Mouse (Mus musculus) midbrain, embryonic 14.5 days (tissue): ENCODE data around the gene Dmbt1. TPM values are rescaled to one million over a fixed set of nuclear protein-coding genes. Genes with fewer than 3 reads are reported as not detected.

Experiments
- ATAC-seq: fragments of 200-750 bp; cut with Nextera tagmentation; 2 replicates; pipeline ENCODE4 v1.8.0; 2017; ENCODE audit warnings: moderate number of reproducible peaks, moderate library complexity; ENCODE audit not compliant: low FRiP score, low TSS enrichment
- DNase-seq: peaks from one replicate; pipeline ENCODE4 v3.0.0-alpha.2; 2015
- H3K27ac ChIP-seq: fragments of 300-500 bp; sonication (generic); replicated peaks from 2 replicates; pipeline ENCODE4 v1.5.1; 2014; ENCODE audit warnings: mild to moderate bottlenecking, low read depth, low read length, moderate library complexity
- H3K27me3 ChIP-seq: fragments of 300-500 bp; sonication (generic); 2 replicates; pipeline ENCODE4 v1.6.1; 2014; ENCODE audit warnings: low read length, control low read depth, mixed read lengths; ENCODE audit not compliant: control insufficient read depth, insufficient read depth
- H3K36me3 ChIP-seq: fragments of 300-500 bp; sonication (generic); 2 replicates; pipeline ENCODE4 v1.6.1; 2014; ENCODE audit warnings: low read length, control low read depth; ENCODE audit not compliant: control insufficient read depth, insufficient read depth
- H3K4me1 ChIP-seq: fragments of 300-500 bp; sonication (generic); 2 replicates; pipeline ENCODE4 v1.6.1; 2014; ENCODE audit warnings: mild to moderate bottlenecking, antibody characterized with exemption, low read length, control low read depth; ENCODE audit not compliant: control insufficient read depth, insufficient read depth
- H3K4me2 ChIP-seq: fragments of 300-500 bp; sonication (generic); 2 replicates; pipeline ENCODE4 v1.6.1; 2014; ENCODE audit warnings: mild to moderate bottlenecking, low read length, moderate library complexity
- H3K4me3 ChIP-seq: fragments of 300-500 bp; sonication (generic); replicated peaks from 2 replicates; pipeline ENCODE4 v1.5.1; 2014; ENCODE audit warnings: low read depth, low read length
- H3K9ac ChIP-seq: fragments of 300-500 bp; sonication (generic); replicated peaks from 2 replicates; pipeline ENCODE4 v1.6.1; 2014; ENCODE audit warnings: mild to moderate bottlenecking, low read length, moderate library complexity
- H3K9me3 ChIP-seq: fragments of 300-500 bp; sonication (generic); 2 replicates; pipeline ENCODE4 v1.6.1; 2016; ENCODE audit warnings: low read length, control low read depth, mixed read lengths; ENCODE audit not compliant: control insufficient read depth
- WGBS: fragments of 180-500 bp; shearing (Covaris S2); extraction: QIAGEN DNeasy Blood & Tissue Kit; methylation state at CpG from one replicate; pipeline ENCODE4 v1.1.7; 2014; 5-methylcytosine and 5-hydroxymethylcytosine counted together
- polyA plus RNA-seq: library from polyadenylated mRNA; unstranded; fragments of >200 nt; fragmentation: Nextera tagmentation; extraction: Ambion mirVana; gene quantifications from 2 replicates; pipeline ENCODE4 v1.2.1, GENCODE M21; 2014

Gene Dmbt1
- polyA plus RNA-seq, 1 experiment from 2014 or later: not detected

DNA sequence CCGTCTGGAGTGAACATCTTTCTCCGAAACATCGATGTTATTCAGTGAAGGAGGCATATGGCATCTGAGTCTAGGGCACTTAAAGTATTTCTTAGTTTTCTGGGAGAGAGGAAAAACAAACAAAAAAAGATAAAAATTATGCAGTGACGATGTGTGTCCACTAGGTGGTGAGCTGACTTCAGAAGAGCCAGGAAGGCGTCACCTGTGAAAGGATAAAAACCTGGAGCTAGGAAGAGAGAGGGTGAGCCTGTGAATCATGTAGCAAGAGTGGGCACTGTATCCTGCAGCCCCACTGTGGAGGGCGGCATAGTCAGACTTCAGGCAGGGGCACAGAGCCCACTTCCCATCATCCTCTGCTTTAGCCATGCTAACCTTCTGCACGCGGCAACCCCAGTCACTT, 37.9 kb upstream of the Dmbt1 start:
- H3K4me1 ChIP-seq: no peaks in the 10 kb centered on the region
- H3K27me3 ChIP-seq: no peaks in the 10 kb centered on the region
- ATAC-seq: no peak
- no peaks in the 10 kb centered on the region for H3K36me3 ChIP-seq
- WGBS: 54% methylated on average over 8 of the region's 8 CpGs
- no peaks in the 10 kb centered on the region for H3K9me3 ChIP-seq
- peak; percentile 68 for DNase-seq
- H3K27ac ChIP-seq: no peak overlapping the region
- H3K4me3 ChIP-seq: no peak overlapping the region
- no peak overlapping the region for H3K4me2 ChIP-seq
- H3K9ac ChIP-seq: no peak overlapping the region

DNA sequence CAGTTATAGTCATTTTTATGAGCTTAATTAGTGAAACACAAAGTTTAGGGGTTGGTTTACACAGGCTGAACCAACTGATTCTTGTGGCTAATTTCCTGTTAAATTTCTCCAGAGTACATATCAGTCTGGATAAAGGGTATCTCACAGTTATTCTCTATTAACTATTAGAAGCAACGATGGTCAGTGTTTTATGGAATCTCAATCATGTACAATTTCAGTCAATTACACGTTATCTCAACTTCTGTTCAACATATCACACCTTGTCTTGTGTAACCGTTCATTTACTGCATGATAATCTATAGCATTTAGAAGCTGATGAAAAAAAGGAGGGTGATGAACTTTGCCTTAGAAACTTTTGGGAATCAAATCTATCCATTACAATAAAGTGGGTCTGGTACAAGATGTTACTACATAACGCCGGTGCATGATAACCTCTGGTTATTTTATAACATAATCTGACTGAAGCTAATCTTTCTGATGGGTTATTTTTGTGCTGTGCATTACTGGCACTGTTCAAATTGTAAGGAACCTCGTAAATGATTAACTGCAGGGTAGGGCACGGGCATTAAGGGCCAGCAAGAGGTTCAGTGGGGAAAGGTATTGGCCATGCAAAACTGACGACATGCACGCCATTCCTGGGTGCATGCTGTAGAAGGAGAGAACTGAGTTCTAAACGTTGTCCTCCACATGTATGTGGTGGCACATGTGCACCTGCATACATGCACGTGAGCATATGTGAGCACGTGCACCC, 29.7 kb upstream of the Dmbt1 start:
- H3K27me3 ChIP-seq: no peaks in the 10 kb centered on the region
- H3K4me1 ChIP-seq: no peaks in the 10 kb centered on the region
- H3K9me3 ChIP-seq: peaks cover 4% of the 10 kb centered on the region; the same call in 1 of the 2 replicates
- H3K4me3 ChIP-seq: no peak overlapping the region
- no peak overlapping the region for H3K27ac ChIP-seq
- no peak for DNase-seq
- no peak overlapping the region for H3K4me2 ChIP-seq
- H3K9ac ChIP-seq: no peak overlapping the region
- no peaks in the 10 kb centered on the region for H3K36me3 ChIP-seq
- no peak for ATAC-seq
- WGBS: 90% methylated on average over 12 of the region's 12 CpGs

DNA sequence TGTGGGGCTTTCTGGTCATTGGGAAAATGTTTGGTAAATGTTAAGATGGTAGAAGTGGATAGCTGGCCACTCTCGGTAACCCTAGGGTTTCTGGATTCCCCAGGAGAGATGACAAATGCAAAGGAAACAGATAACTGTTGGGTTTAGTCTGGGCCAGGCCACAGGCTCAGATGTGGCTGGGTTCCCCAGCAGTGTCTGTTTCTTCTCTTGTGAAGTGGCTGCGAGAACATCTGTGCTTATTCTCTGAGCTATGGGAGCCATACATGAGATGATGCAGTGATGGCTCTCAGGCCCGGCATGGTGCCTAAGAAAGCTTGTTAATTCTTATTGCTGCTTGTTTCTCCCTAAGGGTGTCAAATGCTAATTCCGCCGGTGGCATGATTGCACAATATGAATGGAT, 27.8 kb upstream of the Dmbt1 start:
- no peak overlapping the region for H3K4me3 ChIP-seq
- no peaks in the 10 kb centered on the region for H3K4me1 ChIP-seq
- no peaks in the 10 kb centered on the region for H3K27me3 ChIP-seq
- H3K36me3 ChIP-seq: no peaks in the 10 kb centered on the region
- DNase-seq (no peak), ATAC-seq (no peak)
- H3K9me3 ChIP-seq: peaks cover 4% of the 10 kb centered on the region; the same call in 1 of the 2 replicates
- H3K4me2 ChIP-seq: no peak overlapping the region
- no peak overlapping the region for H3K9ac ChIP-seq
- no peak overlapping the region for H3K27ac ChIP-seq
- 86% methylated on average over 5 of the region's 5 CpGs for WGBS

DNA sequence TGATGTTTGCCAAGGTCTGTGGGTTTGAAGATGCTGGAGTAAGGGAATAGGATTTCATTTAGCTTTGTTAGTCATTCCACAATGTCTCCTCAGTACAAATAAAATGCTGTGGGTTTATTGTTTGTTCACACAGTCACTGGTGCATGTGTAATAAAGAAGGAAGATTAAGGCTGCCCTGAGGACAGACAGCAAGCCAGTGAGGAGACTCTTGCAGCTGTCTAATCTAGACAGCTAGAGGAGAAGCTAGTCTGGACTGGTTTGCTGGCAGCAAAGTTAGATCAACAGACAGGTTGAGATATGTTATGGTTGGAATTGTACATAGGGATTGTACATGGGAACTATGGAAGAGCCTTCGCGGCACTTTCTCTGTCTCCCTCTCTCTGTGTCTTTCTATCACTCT, 24.6 kb upstream of the Dmbt1 start:
- H3K27ac ChIP-seq: no peak overlapping the region
- H3K4me2 ChIP-seq: no peak overlapping the region
- no peak overlapping the region for H3K9ac ChIP-seq
- no peak for ATAC-seq
- no peak for DNase-seq
- WGBS: 100% methylated on average over 2 of the region's 2 CpGs
- H3K36me3 ChIP-seq: no peaks in the 10 kb centered on the region
- H3K27me3 ChIP-seq: no peaks in the 10 kb centered on the region
- H3K4me3 ChIP-seq: no peak overlapping the region
- H3K9me3 ChIP-seq: peaks cover 4% of the 10 kb centered on the region; the same call in 1 of the 2 replicates
- no peaks in the 10 kb centered on the region for H3K4me1 ChIP-seq

DNA sequence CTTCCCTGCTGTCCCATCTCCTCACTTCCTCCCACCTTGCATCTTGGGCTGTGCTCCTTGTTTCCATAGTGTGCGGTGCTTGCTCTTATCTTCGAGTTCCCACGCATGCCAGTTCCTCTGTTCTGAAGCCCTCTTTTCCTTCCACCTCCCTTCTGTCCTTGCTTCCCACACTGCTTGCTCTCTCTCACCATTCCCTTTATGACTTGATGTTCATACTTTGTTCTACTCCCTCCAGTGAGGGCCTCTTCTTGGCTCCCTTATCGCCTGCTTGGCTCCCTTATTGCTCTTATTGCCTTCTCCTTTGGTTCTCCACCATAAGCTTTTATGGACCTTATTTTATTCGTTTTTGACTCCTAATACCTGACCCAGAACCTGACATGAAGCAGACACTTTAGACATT, 22.7 kb upstream of the Dmbt1 start:
- no peak for ATAC-seq

DNA sequence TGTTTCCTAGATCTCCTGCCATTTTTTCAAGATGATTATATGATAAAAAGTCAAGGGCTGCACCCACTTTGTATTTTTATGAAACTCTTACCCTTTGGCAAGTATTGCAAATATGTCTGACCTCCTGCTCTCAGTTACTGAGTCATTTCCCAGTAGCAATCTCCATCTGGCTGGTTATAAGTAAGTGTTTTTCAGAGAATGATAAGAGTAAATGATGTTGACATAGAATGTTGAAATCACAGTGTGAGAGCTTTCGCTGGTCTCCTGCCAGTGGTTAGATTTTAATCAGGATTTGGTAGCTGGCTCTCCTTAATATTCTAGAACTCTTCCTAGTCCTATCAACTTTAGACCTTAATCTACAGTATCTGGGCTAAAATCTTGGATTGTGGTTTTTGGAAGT, 20.0 kb upstream of the Dmbt1 start:
- DNase-seq (no peak), ATAC-seq (no peak)
- H3K4me2 ChIP-seq: no peak overlapping the region
- no peak overlapping the region for H3K4me3 ChIP-seq
- no peaks in the 10 kb centered on the region for H3K4me1 ChIP-seq
- no peak overlapping the region for H3K9ac ChIP-seq
- 98% methylated on average over 1 of the region's 1 CpGs for WGBS
- H3K36me3 ChIP-seq: no peaks in the 10 kb centered on the region
- H3K27me3 ChIP-seq: no peaks in the 10 kb centered on the region
- no peaks in the 10 kb centered on the region for H3K9me3 ChIP-seq
- H3K27ac ChIP-seq: no peak overlapping the region

More for the DNA sequence above, 22.7 kb upstream of the Dmbt1 start:
- Histone ChIP-seq H3K9ac (no peak overlapping the region), H3K4me3 (no peak overlapping the region), H3K4me2 (no peak overlapping the region), H3K27ac (no peak overlapping the region), H3K4me1 (no peaks in the 10 kb centered on the region), H3K9me3 (peaks cover 4% of the 10 kb centered on the region; the same call in 1 of the 2 replicates), H3K36me3 (no peaks in the 10 kb centered on the region), H3K27me3 (no peaks in the 10 kb centered on the region)
- DNase-seq: no peak
- 88% methylated on average over 5 of the region's 5 CpGs for WGBS

DNA sequence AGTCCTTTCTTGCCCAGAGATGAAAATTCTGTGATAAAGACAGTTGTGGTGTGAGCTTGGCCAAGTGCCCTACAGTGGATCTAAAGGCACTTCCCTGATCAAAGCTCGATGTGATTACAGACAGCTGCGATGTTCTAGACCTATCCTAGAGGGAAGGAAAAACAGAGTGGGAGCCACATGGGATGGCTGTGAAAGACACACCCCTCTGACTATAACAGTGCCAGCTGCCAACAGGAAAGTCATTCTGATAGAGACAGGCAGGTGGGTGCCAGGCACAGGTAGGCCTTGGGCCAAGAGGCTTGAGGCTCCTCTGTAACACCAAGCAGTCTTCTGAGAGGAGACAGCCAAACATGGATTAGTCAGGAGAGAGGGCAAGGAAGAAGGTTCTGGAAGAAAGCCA, 12.7 kb upstream of the Dmbt1 start:
- no peak overlapping the region for H3K4me2 ChIP-seq
- ATAC-seq (no peak), DNase-seq (no peak)
- no peaks in the 10 kb centered on the region for H3K9me3 ChIP-seq
- WGBS: 89% methylated on average over 2 of the region's 2 CpGs
- H3K9ac ChIP-seq: no peak overlapping the region
- no peaks in the 10 kb centered on the region for H3K36me3 ChIP-seq
- no peak overlapping the region for H3K4me3 ChIP-seq
- no peaks in the 10 kb centered on the region for H3K27me3 ChIP-seq
- no peak overlapping the region for H3K27ac ChIP-seq
- no peaks in the 10 kb centered on the region for H3K4me1 ChIP-seq

GRCm38 (mm10) chr7:131024807-131025206, 7.0 kb upstream of the Dmbt1 start:
- H3K9me3 ChIP-seq: no peaks in the 10 kb centered on the region
- no peak for ATAC-seq
- no peak overlapping the region for H3K9ac ChIP-seq
- no peaks in the 10 kb centered on the region for H3K27me3 ChIP-seq
- no peak overlapping the region for H3K27ac ChIP-seq
- no peak for DNase-seq
- H3K4me1 ChIP-seq: no peaks in the 10 kb centered on the region
- H3K4me2 ChIP-seq: no peak overlapping the region
- no peaks in the 10 kb centered on the region for H3K36me3 ChIP-seq
- no peak overlapping the region for H3K4me3 ChIP-seq
- 85% methylated on average over 1 of the region's 1 CpGs for WGBS

- H3K4me2 ChIP-seq: no peak overlapping the region
Observed at GRCm38 (mm10) chr7:131027557-131027956, 4.3 kb upstream of the Dmbt1 start.

More at GRCm38 (mm10) chr7:131027557-131027956, 4.3 kb upstream of the Dmbt1 start:
- H3K4me3 ChIP-seq: no peak overlapping the region
- WGBS: 77% methylated on average over 1 of the region's 1 CpGs
- no peaks in the 10 kb centered on the region for H3K27me3 ChIP-seq
- no peaks in the 10 kb centered on the region for H3K4me1 ChIP-seq
- no peak for ATAC-seq
- no peaks in the 10 kb centered on the region for H3K36me3 ChIP-seq
- no peaks in the 10 kb centered on the region for H3K9me3 ChIP-seq
- no peak overlapping the region for H3K27ac ChIP-seq
- no peak overlapping the region for H3K9ac ChIP-seq
- no peak for DNase-seq
